Mouse (Mus musculus) B cell, adult 2 months (primary cell): ENCODE results near the gene Elac2.

ENCODE experiments used
- DNase-seq, 2 experiments: peaks; one replicate each; pipeline ENCODE4 v3.0.0; 2022

The Elac2 gene

GRCm38 (mm10) chr11:65022771-65023170 lies 43.9 kb downstream of the Elac2 start:
- DNase-seq = no peak

GRCm38 (mm10) chr11:65028049-65028448 lies 49.2 kb downstream of the Elac2 start:
- DNase-seq = no peak

- DNase-seq = no peak
Measured at GRCm38 (mm10) chr11:65030201-65030600, 51.4 kb downstream of the Elac2 start.

GRCm38 (mm10) chr11:65032221-65032620 lies 53.4 kb downstream of the Elac2 start:
- DNase-seq = no peak

- no peak for DNase-seq
Measured at GRCm38 (mm10) chr11:65038996-65039395, 60.2 kb downstream of the Elac2 start.

- no peak for DNase-seq
Measured at GRCm38 (mm10) chr11:65039517-65040095, 60.8 kb downstream of the Elac2 start.

- no peak for DNase-seq
Measured at GRCm38 (mm10) chr11:65040556-65040955, 61.7 kb downstream of the Elac2 start.

- DNase-seq = no peak
Measured at GRCm38 (mm10) chr11:65049090-65049489, 70.3 kb downstream of the Elac2 start.

GRCm38 (mm10) chr11:65050819-65051218 lies 72.0 kb downstream of the Elac2 start:
- no peak for DNase-seq
